Mouse (Mus musculus) left cerebral cortex, postnatal 36 days (tissue): ENCODE measurements at regions not wholly inside any gene's neighbourhood (a gene's known extent, or its start where the extent isn't known, plus 50 kb on each side); places are given as distances from the start of the nearest gene placed in this dataset.

Experiments
- DNase-seq, 2 experiments: peaks; one replicate each; pipeline ENCODE4 v3.0.0; 2021 to 2022; ENCODE audit warnings: low spot score in 2 of 2, mixed read lengths in 1 of 2
- intact Hi-C: fragments of 180-260 bp; cut with DNase I; formaldehyde crosslinking; loops from one replicate; pipeline ENCODE4 v1.15.1; 2025

DNA sequence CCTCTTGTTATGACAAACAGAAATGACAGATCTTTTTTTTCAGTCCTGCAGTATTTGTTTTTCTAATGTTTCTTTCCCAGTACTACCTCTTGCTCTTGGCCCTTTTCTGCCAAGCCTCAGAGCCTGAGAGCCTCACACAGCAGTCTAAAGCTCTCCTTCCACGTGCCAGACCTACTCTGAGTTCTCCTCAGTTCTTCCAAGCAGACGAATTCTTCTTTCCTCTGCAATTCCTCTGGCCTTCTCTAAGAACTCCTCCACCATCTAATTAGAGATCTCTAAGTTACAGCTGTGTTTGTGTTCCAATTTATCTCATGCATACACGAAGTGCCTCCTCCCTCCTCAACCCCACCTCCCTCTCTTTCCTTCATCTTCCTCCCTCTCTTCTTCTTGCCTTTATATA, 362.4 kb upstream of the Vrk2 start:
- intact Hi-C loops, result loop anchor here (10.0 kb wide), 1 partner anchor 761 kb away; no protein-coding TSS in a partner anchor

GRCm38 (mm10) chr11:26931766-26932165, 338.0 kb upstream of the Vrk2 start:
- no peak for DNase-seq
- intact Hi-C loops, result no loop called here

More for the DNA sequence above, 362.4 kb upstream of the Vrk2 start:
- no peak for DNase-seq

DNA sequence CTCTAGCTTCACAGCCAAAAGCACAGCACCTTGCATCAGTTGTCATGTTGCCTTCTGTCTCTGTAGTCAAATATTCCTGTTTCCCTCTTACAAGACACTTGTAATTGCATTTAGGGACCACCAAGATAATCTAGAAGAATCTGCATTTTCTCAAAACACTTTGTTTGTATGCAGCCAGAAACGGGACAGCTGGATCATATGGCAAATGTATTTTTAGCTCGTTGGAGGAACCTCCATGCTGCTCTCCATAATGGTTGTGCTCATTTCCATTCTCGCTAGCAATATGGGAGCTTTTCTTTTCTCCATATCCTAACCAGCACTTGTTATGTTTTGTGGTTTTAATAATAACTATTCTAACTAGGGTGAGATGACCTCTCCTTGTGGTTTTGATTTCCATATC, 313.3 kb upstream of the Vrk2 start:
- DNase-seq, result no peak
- intact Hi-C loops, result no loop called here

DNA sequence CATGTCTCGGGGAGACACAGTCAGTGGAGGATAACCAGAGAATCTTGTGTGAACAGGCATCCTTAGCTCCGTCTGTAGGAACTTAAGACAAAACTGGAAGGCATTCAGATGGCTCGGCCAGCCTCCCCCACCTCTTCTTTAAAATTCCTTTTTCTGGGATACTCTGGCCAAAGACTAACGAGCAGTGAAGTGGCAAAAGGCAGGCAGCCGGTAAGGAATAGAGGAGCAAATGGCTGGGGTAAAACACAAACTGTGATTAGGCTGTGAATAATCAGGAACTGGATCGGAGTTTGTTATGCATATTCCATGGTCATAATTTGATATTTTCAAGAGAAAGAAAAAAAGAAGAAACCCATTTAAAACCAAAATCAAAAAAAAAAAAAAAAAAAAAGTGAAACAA, 287.8 kb upstream of the Vrk2 start:
- intact Hi-C loops, result no loop called here
- no peak for DNase-seq
